Mouse (Mus musculus): ENCODE measurements at regions not wholly inside any gene's neighbourhood (a gene's known extent, or its start where the extent isn't known, plus 50 kb on each side); places are given as distances from the start of the nearest gene placed in this dataset.

GRCm38 (mm10) chr2:61250068-61250800, 287.2 kb upstream of the Rbms1 start:
- TF ChIP-seq CTCF (IDR thresholded peaks at IDR 0.05; ENCODE audit: borderline replicate concordance, insufficient read depth, low read length) = no peak
- no peak; the same call in 1 of the 2 replicates for TF ChIP-seq POLR2A (IDR thresholded peaks at IDR 0.05; ENCODE audit: low read depth, low read length)

Data from embryonic fibroblast, embryonic 13.5 days (primary cell).